Mouse (Mus musculus): ENCODE data around the gene Plcb1.

DNA sequence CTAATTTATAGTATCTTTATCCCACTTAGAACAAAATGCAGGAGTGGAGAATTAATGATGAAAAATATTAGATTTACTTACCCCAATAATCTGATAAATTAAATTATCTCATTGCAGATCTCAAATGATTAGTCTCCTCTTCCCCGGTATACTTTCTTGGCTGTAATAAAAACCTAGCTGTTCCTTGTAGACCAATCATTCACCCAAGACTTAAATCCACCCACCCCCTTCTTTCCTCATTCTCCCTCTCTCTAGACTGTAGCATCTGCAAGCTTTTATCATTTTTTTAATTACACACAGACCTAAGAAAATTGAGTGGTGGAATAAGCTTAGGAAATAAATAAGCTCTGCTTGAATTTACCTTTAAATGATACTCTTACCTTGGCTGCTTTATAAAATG is 514.6 kb downstream of the Plcb1 start:
- no peak for TF ChIP-seq POLR2A (IDR thresholded peaks at IDR 0.05; ENCODE audit: borderline replicate concordance, low read depth, low read length)
- no peak for TF ChIP-seq CTCF (IDR thresholded peaks at IDR 0.05; ENCODE audit: low read depth, low read length)
